Mouse (Mus musculus) lung, postnatal 0 days (tissue): Measurements from ENCODE around the gene Fbxo3. TPM values are rescaled to one million over a fixed set of nuclear protein-coding genes. Genes with fewer than 3 reads are reported as not detected.
A peak's percentile ranks its signal among the peaks of the same experiment; 100 is the strongest.

ENCODE experiments used
- ATAC-seq: fragments of 200-750 bp; cut with Nextera tagmentation; 2 replicates; pipeline ENCODE4 v1.8.0; 2017; ENCODE audit warnings: moderate library complexity
- DNase-seq: peaks from one replicate; pipeline ENCODE4 v3.0.0-alpha.2; 2016; ENCODE audit warnings: low spot score
- H3K27ac ChIP-seq: fragments of 300-500 bp; sonication (generic); 2 replicates; pipeline ENCODE4 v1.5.1; 2014; ENCODE audit warnings: antibody characterized with exemption, mild to moderate bottlenecking, low read length, mixed read lengths
- H3K27me3 ChIP-seq: fragments of 300-500 bp; sonication (generic); replicated peaks from 2 replicates; pipeline ENCODE4 v1.6.1; 2014; ENCODE audit warnings: low read length, mixed read lengths; ENCODE audit not compliant: insufficient read depth
- H3K36me3 ChIP-seq: fragments of 300-500 bp; sonication (generic); 2 replicates; pipeline ENCODE4 v1.6.1; 2014; ENCODE audit warnings: low read length, mixed read lengths; ENCODE audit not compliant: insufficient read depth
- H3K4me1 ChIP-seq: fragments of 300-500 bp; sonication (generic); 2 replicates; pipeline ENCODE4 v1.6.1; 2014; ENCODE audit warnings: antibody characterized with exemption, low read depth, low read length, mixed read lengths; ENCODE audit not compliant: insufficient read depth
- H3K4me2 ChIP-seq: fragments of 300-500 bp; sonication (generic); replicated peaks from 2 replicates; pipeline ENCODE4 v1.6.1; 2014; ENCODE audit warnings: low read depth, mild to moderate bottlenecking, low read length, moderate library complexity, mixed read lengths
- H3K4me3 ChIP-seq: fragments of 300-500 bp; sonication (generic); 2 replicates; pipeline ENCODE4 v1.5.1; 2014; ENCODE audit warnings: low read depth, low read length
- H3K9ac ChIP-seq: fragments of 300-500 bp; sonication (generic); replicated peaks from 2 replicates; pipeline ENCODE4 v1.6.1; 2014; ENCODE audit warnings: low read depth, mild to moderate bottlenecking
- H3K9me3 ChIP-seq: fragments of 300-500 bp; sonication (generic); 2 replicates; pipeline ENCODE4 v1.6.1; 2016; ENCODE audit warnings: low read length, mixed read lengths
- CTCF ChIP-seq: IDR thresholded peaks from 2 replicates; pipeline ENCODE4 v1.5.1; 2016; ENCODE audit warnings: antibody characterized with exemption, mild to moderate bottlenecking
- EP300 ChIP-seq: IDR thresholded peaks from 2 replicates; pipeline ENCODE4 v1.6.1; 2016; ENCODE audit warnings: antibody characterized with exemption, mild to moderate bottlenecking, control low read depth
- WGBS: fragments of 180-500 bp; shearing (Covaris S2); extraction: QIAGEN DNeasy Blood & Tissue Kit; methylation state at CpG from one replicate; pipeline ENCODE4 v1.1.7; 2014; 5-methylcytosine and 5-hydroxymethylcytosine counted together
- polyA plus RNA-seq: library from polyadenylated mRNA; unstranded; fragments of >200 nt; fragmentation: Nextera tagmentation; extraction: Ambion mirVana; gene quantifications from 2 replicates; pipeline ENCODE4 v1.2.1, GENCODE M21; 2015

Gene Fbxo3
- polyA plus RNA-seq, 1 experiment from 2014 or later: 38.3 TPM

- TF ChIP-seq CTCF (no peak), EP300 (no peak)
- Histone ChIP-seq H3K9me3 (no peaks in the 10 kb centered on the region), H3K27me3 (no peaks in the 10 kb centered on the region), H3K4me3 (no peak overlapping the region), H3K9ac (no peak overlapping the region), H3K4me2 (no peak overlapping the region), H3K4me1 (no peaks in the 10 kb centered on the region), H3K36me3 (peaks cover 9% of the 10 kb centered on the region; the same call in 1 of the 2 replicates), H3K27ac (no peak overlapping the region)
- DNase-seq (peak; percentile 94), ATAC-seq (peak; percentile 97)
- 35% methylated on average over 5 of the region's 5 CpGs for WGBS
These were observed 16.3 kb downstream of the Fbxo3 start for GRCm38 (mm10) chr2:104043624-104044478.

- H3K27me3 ChIP-seq: no peaks in the 10 kb centered on the region
- TF ChIP-seq CTCF: no peak
- no peak for TF ChIP-seq EP300
- H3K27ac ChIP-seq: no peak overlapping the region
- H3K4me2 ChIP-seq: no peak overlapping the region
- H3K36me3 ChIP-seq: peaks cover 9% of the 10 kb centered on the region; the same call in 1 of the 2 replicates
- no peaks in the 10 kb centered on the region for H3K9me3 ChIP-seq
- no peaks in the 10 kb centered on the region for H3K4me1 ChIP-seq
- no peak overlapping the region for H3K9ac ChIP-seq
- WGBS: 49% methylated on average over 1 of the region's 1 CpGs
- DNase-seq: no peak
- peak; percentile 22; the same call in 1 of the 2 replicates for ATAC-seq
- no peak overlapping the region for H3K4me3 ChIP-seq
These were observed 17.1 kb downstream of the Fbxo3 start for GRCm38 (mm10) chr2:104044479-104045080.

GRCm38 (mm10) chr2:104058381-104058780 is 30.9 kb downstream of the Fbxo3 start:
- DNase-seq: peak; percentile 60
- Histone ChIP-seq H3K4me2 (no peak overlapping the region), H3K27ac (no peak overlapping the region), H3K9me3 (no peaks in the 10 kb centered on the region), H3K27me3 (no peaks in the 10 kb centered on the region), H3K4me1 (no peaks in the 10 kb centered on the region), H3K36me3 (peaks cover 38% of the 10 kb centered on the region; the same call in 1 of the 2 replicates), H3K9ac (no peak overlapping the region), H3K4me3 (no peak overlapping the region)
- peak; percentile 59 for ATAC-seq
- 61% methylated on average over 1 of the region's 1 CpGs for WGBS
- TF ChIP-seq EP300: no peak
- TF ChIP-seq CTCF: no peak

- ATAC-seq: no peak
- Histone ChIP-seq H3K27ac (no peak overlapping the region), H3K36me3 (peaks cover 35% of the 10 kb centered on the region; the same call in 1 of the 2 replicates), H3K4me3 (no peak overlapping the region), H3K27me3 (no peaks in the 10 kb centered on the region), H3K9ac (no peak overlapping the region), H3K4me2 (no peak overlapping the region), H3K4me1 (no peaks in the 10 kb centered on the region), H3K9me3 (no peaks in the 10 kb centered on the region)
- DNase-seq: no peak
- no peak for TF ChIP-seq EP300
- no peak for TF ChIP-seq CTCF
- 82% methylated on average over 4 of the region's 4 CpGs for WGBS
These were observed 31.4 kb downstream of the Fbxo3 start for GRCm38 (mm10) chr2:104058954-104059353.

- no peak for DNase-seq
- H3K9ac ChIP-seq: no peak overlapping the region
- no peak overlapping the region for H3K4me3 ChIP-seq
- no peak; the same call in 1 of the 2 replicates for ATAC-seq
- H3K9me3 ChIP-seq: no peaks in the 10 kb centered on the region
- no peak overlapping the region for H3K27ac ChIP-seq
- H3K36me3 ChIP-seq: peaks cover 26% of the 10 kb centered on the region; the same call in 1 of the 2 replicates
- 52% methylated on average over 10 of the region's 10 CpGs for WGBS
- TF ChIP-seq CTCF (no peak), EP300 (no peak)
- H3K4me2 ChIP-seq: no peak overlapping the region
- no peaks in the 10 kb centered on the region for H3K4me1 ChIP-seq
- H3K27me3 ChIP-seq: no peaks in the 10 kb centered on the region
These were observed 32.3 kb downstream of the Fbxo3 start for GRCm38 (mm10) chr2:104059786-104060185.

GRCm38 (mm10) chr2:104060996-104061395 is 33.5 kb downstream of the Fbxo3 start:
- ATAC-seq (no peak), DNase-seq (no peak)
- H3K4me3 ChIP-seq: no peak overlapping the region
- no peaks in the 10 kb centered on the region for H3K4me1 ChIP-seq
- H3K9ac ChIP-seq: no peak overlapping the region
- H3K9me3 ChIP-seq: no peaks in the 10 kb centered on the region
- H3K4me2 ChIP-seq: no peak overlapping the region
- 95% methylated on average over 6 of the region's 6 CpGs for WGBS
- H3K27ac ChIP-seq: no peak overlapping the region
- H3K27me3 ChIP-seq: no peaks in the 10 kb centered on the region
- peaks cover 22% of the 10 kb centered on the region; the same call in 1 of the 2 replicates for H3K36me3 ChIP-seq
- TF ChIP-seq CTCF (no peak), EP300 (no peak)
